Mouse (Mus musculus) MEL (cell line): Measurements from ENCODE around the gene Polr2e. TPM values are rescaled to one million over a fixed set of nuclear protein-coding genes. Genes with fewer than 3 reads are reported as not detected.

Experiments
- DNase-seq: peaks from one replicate; pipeline ENCODE4 v3.0.0; 2011; ENCODE audit warnings: low read depth, low spot score
- H3K27ac ChIP-seq: 2 replicates; pipeline ENCODE4 v1.5.1; 2012; ENCODE audit warnings: low read depth, mild to moderate bottlenecking, control low read depth, low read length, moderate library complexity; ENCODE audit not compliant: control insufficient read depth
- H3K27me3 ChIP-seq, 2 experiments: fragments of 150-350 bp in 1 of 2; sonication (generic) in 1 of 2; 2 replicates each; pipeline ENCODE4 v1.6.1; 2012; ENCODE audit warnings: low read length in 2 of 2, mild to moderate bottlenecking in 2 of 2, improper control_type of control experiment in 1 of 2, moderate library complexity in 1 of 2; ENCODE audit not compliant: insufficient read depth in 2 of 2, control insufficient read depth in 1 of 2
- H3K36me3 ChIP-seq, 2 experiments: 2 replicates each; pipeline ENCODE4 v1.6.1; 2012 to 2014; ENCODE audit warnings: low read length in 2 of 2, improper control_type of control experiment in 1 of 2, inconsistent platforms in 1 of 2, mild to moderate bottlenecking in 1 of 2; ENCODE audit not compliant: insufficient read depth in 2 of 2, control insufficient read depth in 1 of 2
- H3K4me1 ChIP-seq, 2 experiments: fragments of 150-350 bp in 1 of 2; sonication (generic) in 1 of 2; 2 replicates each; pipeline ENCODE4 v1.6.1; 2012; ENCODE audit warnings: low read length in 2 of 2, improper control_type of control experiment in 1 of 2, mild to moderate bottlenecking in 1 of 2; ENCODE audit not compliant: insufficient read depth in 2 of 2, control insufficient read depth in 1 of 2
- H3K4me3 ChIP-seq, 2 experiments: fragments of 150-350 bp in 1 of 2; sonication (generic) in 1 of 2; 2 replicates each; pipeline ENCODE4 v1.5.1; 2012; ENCODE audit warnings: low read depth in 2 of 2, low read length in 2 of 2, mild to moderate bottlenecking in 2 of 2, moderate library complexity in 2 of 2, control low read depth in 1 of 2, improper control_type of control experiment in 1 of 2; ENCODE audit not compliant: control insufficient read depth in 1 of 2, insufficient read depth in 1 of 2
- H3K79me2 ChIP-seq: 2 replicates; pipeline ENCODE4 v1.6.1; 2012; ENCODE audit warnings: mild to moderate bottlenecking, low read length, moderate library complexity; ENCODE audit not compliant: control insufficient read depth, poor library complexity, insufficient read depth
- H3K9ac ChIP-seq: 2 replicates; pipeline ENCODE4 v1.6.1; 2012; ENCODE audit warnings: low read depth, mild to moderate bottlenecking, control low read depth, low read length, moderate library complexity; ENCODE audit not compliant: control insufficient read depth, poor library complexity, severe bottlenecking
- H3K9me3 ChIP-seq: fragments of 150-350 bp; sonication (generic); replicated peaks from 2 replicates; pipeline ENCODE4 v1.6.1; 2012; ENCODE audit warnings: mild to moderate bottlenecking, low read length, improper control_type of control experiment, moderate library complexity; ENCODE audit not compliant: insufficient read depth
- BHLHE40 ChIP-seq: IDR thresholded peaks from 2 replicates; pipeline ENCODE4 v1.6.1; 2012; ENCODE audit warnings: low read depth, mild to moderate bottlenecking, inconsistent platforms, low read length, improper control_type of control experiment, borderline replicate concordance
- CHD2 ChIP-seq: IDR thresholded peaks from 2 replicates; pipeline ENCODE4 v1.6.1; 2011; ENCODE audit warnings: low read length, improper control_type of control experiment
- E2F4 ChIP-seq: IDR thresholded peaks from 2 replicates; pipeline ENCODE4 v1.6.1; 2011; ENCODE audit warnings: low read depth, low read length, improper control_type of control experiment, borderline replicate concordance
- ELF1 ChIP-seq: IDR thresholded peaks from 2 replicates; pipeline ENCODE4 v1.6.1; 2014; ENCODE audit warnings: low read depth, mild to moderate bottlenecking, inconsistent platforms, low read length, improper control_type of control experiment, moderate library complexity
- GATA1 ChIP-seq: IDR thresholded peaks from 2 replicates; pipeline ENCODE4 v1.6.1; 2011; ENCODE audit warnings: low read depth, low read length, improper control_type of control experiment
- MAX ChIP-seq: IDR thresholded peaks from 2 replicates; pipeline ENCODE4 v1.6.1; 2011; ENCODE audit warnings: low read length, improper control_type of control experiment
- MEF2A ChIP-seq: IDR thresholded peaks from 2 replicates; pipeline ENCODE4 v1.6.1; 2014; ENCODE audit warnings: low read depth, mild to moderate bottlenecking, inconsistent platforms, low read length, improper control_type of control experiment; ENCODE audit not compliant: poor library complexity, insufficient replicate concordance, severe bottlenecking; ENCODE audit errors: extremely low read depth
- MYB ChIP-seq: IDR thresholded peaks from 2 replicates; pipeline ENCODE4 v1.6.1; 2011; ENCODE audit warnings: mild to moderate bottlenecking, low read depth, low read length, improper control_type of control experiment
- NELFE ChIP-seq: IDR thresholded peaks from 2 replicates; pipeline ENCODE4 v1.6.1; 2011; ENCODE audit warnings: low read depth, low read length, improper control_type of control experiment
- POLR2A ChIP-seq, 2 experiments: IDR thresholded peaks; 2 replicates each; pipeline ENCODE4 v1.6.1; 2011 to 2012; ENCODE audit warnings: low read length in 2 of 2, mild to moderate bottlenecking in 2 of 2, control low read depth in 1 of 2, improper control_type of control experiment in 1 of 2, low read depth in 1 of 2, moderate library complexity in 1 of 2; ENCODE audit not compliant: control insufficient read depth in 1 of 2, insufficient read depth in 1 of 2, poor library complexity in 1 of 2
- POLR2AphosphoS2 ChIP-seq: IDR thresholded peaks from 2 replicates; pipeline ENCODE4 v1.6.1; 2011; ENCODE audit warnings: low read length, improper control_type of control experiment
- POLR2AphosphoS5 ChIP-seq: IDR thresholded peaks from 2 replicates; pipeline ENCODE4 v1.6.1; 2012; ENCODE audit warnings: low read depth, borderline replicate concordance, mild to moderate bottlenecking, inconsistent platforms, low read length, moderate library complexity, mixed read lengths
- RAD21 ChIP-seq: IDR thresholded peaks from 2 replicates; pipeline ENCODE4 v1.6.1; 2011; ENCODE audit warnings: mild to moderate bottlenecking, low read depth, low read length, improper control_type of control experiment
- UBTF ChIP-seq: IDR thresholded peaks from 2 replicates; pipeline ENCODE4 v1.6.1; 2012; ENCODE audit warnings: low read depth, mild to moderate bottlenecking, inconsistent platforms, low read length, improper control_type of control experiment, moderate library complexity, borderline replicate concordance; ENCODE audit not compliant: insufficient read depth
- USF1 ChIP-seq: IDR thresholded peaks from 2 replicates; pipeline ENCODE4 v1.6.1; 2014; ENCODE audit warnings: low read depth, mild to moderate bottlenecking, inconsistent platforms, low read length, improper control_type of control experiment, moderate library complexity
- ZC3H11A ChIP-seq: IDR thresholded peaks from 2 replicates; pipeline ENCODE4 v1.6.1; 2012; ENCODE audit warnings: low read depth, mild to moderate bottlenecking, inconsistent platforms, low read length, improper control_type of control experiment
- polyA plus RNA-seq, 2 experiments: library from polyadenylated mRNA; stranded (reverse) in 1 of 2; unstranded in 1 of 2; fragments of >175 nt in 1 of 2; fragments of >200 nt in 1 of 2; gene quantifications; 2 replicates each; pipeline versions ENCODE4 v1.2.1 to v1.2.4; 2012; ENCODE audit warnings: low replicate concordance in 2 of 2, low read depth in 1 of 2; ENCODE audit not compliant: insufficient read length in 2 of 2, insufficient read depth in 1 of 2, missing spikeins in 1 of 2
- total RNA-seq: library from RNA; depleted of rRNA; stranded (reverse); fragments of 300-350 nt; gene quantifications from 2 replicates; pipeline ENCODE4 v1.2.3, GENCODE M21; 2012

Gene Polr2e
- total and polyA plus RNA-seq, 3 experiments, result 169 to 279 (median 258) TPM

GRCm38 (mm10) chr10:79989870-79990269 is 49.7 kb downstream of the Polr2e start:
- no peaks in the 10 kb centered on the region; the same call in 1 of the 2 replicates for H3K79me2 ChIP-seq
- no peaks in the 10 kb centered on the region for H3K9me3 ChIP-seq
- no peak overlapping the region for H3K27ac ChIP-seq
- H3K9ac ChIP-seq, result no peak overlapping the region
- no peaks in the 10 kb centered on the region for H3K27me3 ChIP-seq
- H3K36me3 ChIP-seq, result peaks cover 0 to 7% of the 10 kb centered on the region in 2 experiments; a peak in 2 of 4 replicates
- no peak for TF ChIP-seq GATA1
- no peak for TF ChIP-seq ELF1
- TF ChIP-seq E2F4, result no peak
- TF ChIP-seq USF1, result no peak
- no peak for TF ChIP-seq POLR2AphosphoS5
- TF ChIP-seq MEF2A, result no peak
- TF ChIP-seq POLR2AphosphoS2, result no peak
- TF ChIP-seq MAX, result no peak
- no peak for TF ChIP-seq BHLHE40
- TF ChIP-seq NELFE, result no peak
- TF ChIP-seq MYB, result no peak
- TF ChIP-seq UBTF, result no peak
- no peak for TF ChIP-seq CHD2
- TF ChIP-seq RAD21, result no peak
- no peak for DNase-seq
- peaks cover 4 to 17% of the 10 kb centered on the region in 2 experiments; a peak in 3 of 4 replicates for H3K4me1 ChIP-seq
- no peak overlapping the region for H3K4me3 ChIP-seq

- TF ChIP-seq ZC3H11A, result no peak
- TF ChIP-seq MAX, result peak; percentile 35; the same call in 1 of the 2 replicates
- TF ChIP-seq POLR2A (IDR thresholded peaks at IDR 0.05; ENCODE audit: control insufficient read depth in 1 of 2, insufficient read depth in 1 of 2, low read depth in 1 of 2, low read length in 2 of 2, poor library complexity in 1 of 2), result no peak
- DNase-seq, result no peak
- H3K27ac ChIP-seq, result no peak overlapping the region
- no peaks in the 10 kb centered on the region; the same call in 1 of the 2 replicates for H3K79me2 ChIP-seq
- H3K9ac ChIP-seq, result no peak overlapping the region; the same call in 1 of the 2 replicates
- no peaks in the 10 kb centered on the region for H3K27me3 ChIP-seq
- peaks cover 0 to 12% of the 10 kb centered on the region in 2 experiments; a peak in 3 of 4 replicates for H3K4me1 ChIP-seq
- H3K36me3 ChIP-seq, result peaks cover 0 to 2% of the 10 kb centered on the region in 2 experiments; a peak in 1 of 4 replicates
- H3K9me3 ChIP-seq, result no peaks in the 10 kb centered on the region
- H3K4me3 ChIP-seq, result peak overlapping the region in 1 of 2 experiments; percentile 69; a peak in 2 of 4 replicates
Measured at GRCm38 (mm10) chr10:79989272-79989786, 50.3 kb downstream of the Polr2e start.
